Mouse (Mus musculus) spleen, adult 18-20 months (tissue): ENCODE data around the gene Hoxb3.

ENCODE experiments used
- DNase-seq, 2 experiments: peaks; one replicate each; pipeline ENCODE4 v3.0.0; 2022; ENCODE audit warnings: mixed read lengths in 2 of 2

Gene Hoxb3

GRCm38 (mm10) chr11:96319071-96319902, 3.8 kb upstream of the Hoxb3 start:
- no peak for DNase-seq

GRCm38 (mm10) chr11:96319910-96320309, 3.2 kb upstream of the Hoxb3 start:
- no peak for DNase-seq

GRCm38 (mm10) chr11:96320688-96321087, 2.4 kb upstream of the Hoxb3 start:
- no peak for DNase-seq

- DNase-seq, result no peak
Observed at GRCm38 (mm10) chr11:96321846-96322245, 1.3 kb upstream of the Hoxb3 start.

GRCm38 (mm10) chr11:96322738-96323137, 388 bp upstream of the Hoxb3 start:
- DNase-seq, result no peak

DNA sequence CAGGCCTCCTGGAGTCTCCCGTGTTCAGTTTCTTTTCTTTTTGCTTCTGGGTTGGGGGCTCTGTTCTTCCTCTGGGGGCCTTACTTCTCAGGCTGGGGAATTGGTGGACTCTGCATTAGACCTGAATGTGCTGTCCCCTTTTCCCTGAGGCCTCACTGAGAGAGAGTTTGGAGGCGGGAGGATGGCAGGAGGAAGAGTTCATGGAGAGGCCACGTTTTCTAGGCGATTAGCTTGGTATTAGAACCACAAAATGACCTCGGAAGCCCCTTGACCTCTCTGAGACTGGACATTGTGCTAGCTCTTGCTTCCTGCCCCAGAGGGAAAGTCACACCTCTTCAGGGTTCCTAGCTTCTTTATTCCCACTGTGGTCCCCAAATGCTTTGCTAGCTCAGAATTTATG, 999 bp downstream of the Hoxb3 start:
- DNase-seq, result no peak

GRCm38 (mm10) chr11:96324965-96325364, 1.8 kb downstream of the Hoxb3 start:
- no peak for DNase-seq

- DNase-seq, result no peak
Observed at GRCm38 (mm10) chr11:96325747-96326212, 2.7 kb downstream of the Hoxb3 start.

GRCm38 (mm10) chr11:96326705-96327104, 3.6 kb downstream of the Hoxb3 start:
- DNase-seq, result no peak

GRCm38 (mm10) chr11:96327122-96327521, 4.0 kb downstream of the Hoxb3 start:
- DNase-seq, result no peak

DNA sequence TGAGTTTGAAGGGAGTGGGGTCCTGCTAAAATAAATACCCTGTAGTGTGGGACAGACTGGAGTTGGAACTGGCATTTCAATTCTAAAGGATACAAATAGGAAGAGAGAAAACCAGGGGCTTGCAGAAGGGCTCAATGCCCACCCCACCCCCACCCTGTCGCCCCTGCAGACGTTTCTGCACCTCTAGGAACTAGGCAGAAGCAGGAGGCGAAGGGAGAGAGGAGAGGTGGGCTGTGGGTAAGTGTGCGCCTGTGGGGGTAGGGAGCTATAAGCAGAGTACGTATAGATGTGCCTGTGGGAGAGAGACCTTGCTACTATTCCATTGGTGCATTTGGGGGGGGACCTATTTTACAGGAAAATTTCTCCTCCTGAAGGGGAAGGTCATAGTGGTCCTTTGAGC, 4.6 kb downstream of the Hoxb3 start:
- DNase-seq, result no peak

- no peak for DNase-seq
Observed at GRCm38 (mm10) chr11:96328605-96329004, 5.5 kb downstream of the Hoxb3 start.

GRCm38 (mm10) chr11:96332105-96332504, 9.0 kb downstream of the Hoxb3 start:
- no peak for DNase-seq

DNA sequence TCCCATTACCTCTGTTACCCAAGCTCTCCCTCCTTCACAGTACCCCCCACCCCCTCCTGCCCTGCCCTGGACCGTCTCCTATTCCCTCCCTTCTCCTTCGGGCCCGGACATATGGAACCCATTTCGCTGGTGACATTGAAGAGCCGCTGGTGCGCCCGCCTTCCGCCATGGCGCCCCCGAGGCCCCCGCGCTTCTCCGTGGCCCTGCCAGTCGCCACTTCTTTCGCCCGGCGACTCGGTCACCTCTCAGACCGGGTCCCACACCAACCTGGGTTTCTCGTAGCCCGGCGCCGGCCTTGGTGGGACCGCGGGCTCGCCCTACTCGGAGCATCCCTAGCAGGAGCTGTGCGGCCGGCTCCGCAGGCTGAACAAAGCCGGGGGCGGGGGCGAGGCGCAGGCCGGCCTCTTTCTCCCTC, 9.5 kb downstream of the Hoxb3 start:
- no peak for DNase-seq

GRCm38 (mm10) chr11:96333241-96334001, 10.3 kb downstream of the Hoxb3 start:
- no peak for DNase-seq

DNA sequence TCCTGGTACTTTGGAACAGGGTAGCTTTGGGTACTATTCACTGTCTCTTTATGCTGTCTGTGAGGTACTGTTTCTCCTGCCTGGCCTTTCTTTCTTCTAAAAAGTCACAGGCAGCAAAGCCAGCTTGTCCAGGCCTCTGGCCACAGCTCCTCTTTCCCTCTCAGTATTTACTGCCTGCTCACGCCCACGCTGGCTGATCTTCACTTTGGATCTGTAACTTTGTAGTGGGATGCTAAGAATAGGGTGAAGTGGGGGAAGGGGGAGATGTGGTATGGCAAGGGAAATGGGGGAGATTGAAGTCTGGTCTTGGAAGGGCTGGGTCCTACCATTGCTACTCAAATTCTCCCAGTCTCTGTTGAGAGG, 10.9 kb downstream of the Hoxb3 start:
- DNase-seq, result no peak

DNA sequence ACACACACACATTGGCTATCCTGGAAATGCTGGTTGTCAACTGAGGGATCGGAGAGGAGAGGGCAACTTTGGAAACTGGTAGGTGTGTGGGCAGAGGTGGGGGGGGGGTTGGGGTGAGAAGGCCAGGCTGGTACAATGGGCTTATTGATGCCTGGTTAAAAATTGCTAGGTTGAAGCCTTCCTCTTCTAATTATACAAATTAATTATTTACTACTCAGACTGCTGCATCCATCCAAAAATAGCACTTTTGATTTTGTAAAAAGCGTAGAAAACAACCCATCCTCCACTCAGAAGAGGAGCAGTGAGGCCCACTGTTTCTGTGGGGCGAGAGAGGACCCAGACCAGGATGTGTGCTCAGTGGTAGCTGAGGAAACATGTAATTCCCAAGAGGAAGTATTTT, 11.9 kb downstream of the Hoxb3 start:
- no peak for DNase-seq

- no peak for DNase-seq
Observed at GRCm38 (mm10) chr11:96336597-96336996, 13.5 kb downstream of the Hoxb3 start.

- no peak for DNase-seq
Observed at GRCm38 (mm10) chr11:96337026-96337425, 13.9 kb downstream of the Hoxb3 start.

DNA sequence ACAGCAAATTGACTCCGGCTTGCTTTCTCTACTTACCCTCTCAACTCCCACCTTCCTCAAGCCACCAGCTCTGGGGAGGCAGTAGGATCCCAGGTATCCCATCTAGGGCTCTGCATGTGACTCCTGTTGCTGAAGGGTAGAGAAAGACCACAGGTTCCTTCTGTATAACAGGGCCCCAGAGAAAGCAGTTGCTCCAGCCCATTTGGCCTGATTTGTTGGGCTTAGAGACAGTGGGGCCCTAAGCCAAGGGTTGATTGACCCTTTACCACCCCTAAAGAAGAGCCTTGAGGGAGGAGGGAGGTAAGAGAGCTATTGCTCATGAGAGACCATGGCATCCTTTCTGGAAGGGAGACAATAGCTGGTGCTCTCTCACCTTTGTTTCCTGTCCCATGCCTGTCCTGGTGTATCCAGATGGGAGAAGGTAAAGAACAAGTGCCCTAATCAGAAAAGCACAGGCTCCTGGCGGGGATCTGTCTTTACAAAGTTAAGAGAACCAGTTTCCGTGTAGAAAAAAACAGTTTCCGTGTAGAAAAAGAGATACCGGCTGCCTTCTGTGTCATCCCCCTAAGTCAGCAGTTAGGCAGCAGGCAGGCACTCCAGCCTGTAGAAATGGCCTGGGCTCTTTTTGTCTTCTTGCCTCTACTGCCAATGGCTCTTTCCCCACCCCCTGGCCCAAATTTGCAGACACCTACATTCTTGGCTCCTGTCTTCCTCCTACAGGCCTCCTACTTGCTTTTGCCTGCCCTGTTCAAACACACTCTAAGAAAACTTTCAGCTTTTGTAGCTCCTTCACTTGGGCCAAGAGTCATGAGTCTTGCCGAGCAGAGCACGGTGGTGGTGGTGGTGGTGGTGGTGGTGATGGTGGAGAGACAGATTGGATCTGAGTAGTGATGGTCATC, 16.1 kb downstream of the Hoxb3 start:
- DNase-seq, result no peak

DNA sequence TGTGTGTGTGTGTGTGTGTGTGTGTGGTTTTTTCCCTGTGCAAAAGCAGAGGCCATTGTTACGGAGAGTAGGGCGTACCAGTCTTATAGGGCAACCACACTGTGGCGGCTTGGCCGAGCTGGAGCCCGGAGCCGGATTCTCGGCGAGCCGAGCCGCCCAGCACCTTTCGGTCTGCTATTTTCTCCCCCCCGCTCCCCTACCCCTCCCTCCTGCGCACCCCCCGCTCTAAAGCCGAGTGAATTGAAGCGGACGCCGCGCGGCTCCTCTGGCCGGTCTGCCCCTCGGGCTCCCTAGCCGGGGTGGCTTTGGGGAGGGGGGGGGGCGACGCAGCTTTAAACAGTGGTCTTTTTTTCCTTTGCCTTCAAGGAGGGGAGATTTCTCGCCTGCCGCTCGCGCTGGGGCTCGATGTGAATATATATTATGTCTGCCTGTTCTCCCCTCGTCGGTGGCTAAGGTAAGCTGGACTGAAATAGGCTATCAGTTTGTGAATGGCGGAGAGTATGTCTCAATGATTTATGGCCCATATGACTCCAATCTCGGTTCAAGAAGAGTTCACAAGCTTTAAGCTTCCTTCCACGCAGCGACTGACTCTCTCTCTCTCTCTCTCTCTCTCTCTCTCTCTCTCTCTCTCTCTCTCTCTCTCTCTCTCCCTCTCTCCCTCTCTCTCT, 17.7 kb downstream of the Hoxb3 start:
- DNase-seq, result no peak
